Mouse (Mus musculus): ENCODE results near the gene Cebpe. TPM values are rescaled to one million over a fixed set of nuclear protein-coding genes. Genes with fewer than 3 reads are reported as not detected.

The Cebpe gene
- total RNA-seq, 4 experiments from 2014 or later, result not detected

- DNase-seq (ENCODE audit: low spot score in 2 of 2), result no peak
Measured at GRCm38 (mm10) chr14:54721711-54722110, 9.7 kb upstream of the Cebpe start.

GRCm38 (mm10) chr14:54720654-54721350, 8.8 kb upstream of the Cebpe start:
- DNase-seq (ENCODE audit: low spot score in 2 of 2), result peak; percentile 47 to 68

GRCm38 (mm10) chr14:54720041-54720440, 8.1 kb upstream of the Cebpe start:
- no peak for DNase-seq (ENCODE audit: low spot score in 2 of 2)

DNA sequence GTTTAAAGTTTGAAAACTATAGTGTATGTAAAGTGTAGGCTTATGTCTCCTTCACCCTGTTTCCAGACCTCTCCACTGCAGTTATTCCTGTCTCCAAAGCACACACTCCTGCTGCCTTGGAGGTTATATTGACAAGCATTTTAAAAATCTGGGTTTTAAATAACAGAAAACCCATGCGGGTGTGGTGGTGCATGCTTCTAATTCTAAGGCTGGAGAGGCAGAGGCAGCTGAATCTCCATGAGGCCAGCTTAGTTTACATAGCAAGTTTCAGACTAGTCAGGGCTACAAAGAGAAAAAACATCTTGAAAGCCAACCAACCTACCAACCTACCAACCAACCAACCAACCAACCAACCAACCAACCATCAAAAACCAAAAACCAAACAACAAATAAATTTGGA, 3.4 kb upstream of the Cebpe start:
- DNase-seq (ENCODE audit: low spot score in 2 of 2), result no peak

DNA sequence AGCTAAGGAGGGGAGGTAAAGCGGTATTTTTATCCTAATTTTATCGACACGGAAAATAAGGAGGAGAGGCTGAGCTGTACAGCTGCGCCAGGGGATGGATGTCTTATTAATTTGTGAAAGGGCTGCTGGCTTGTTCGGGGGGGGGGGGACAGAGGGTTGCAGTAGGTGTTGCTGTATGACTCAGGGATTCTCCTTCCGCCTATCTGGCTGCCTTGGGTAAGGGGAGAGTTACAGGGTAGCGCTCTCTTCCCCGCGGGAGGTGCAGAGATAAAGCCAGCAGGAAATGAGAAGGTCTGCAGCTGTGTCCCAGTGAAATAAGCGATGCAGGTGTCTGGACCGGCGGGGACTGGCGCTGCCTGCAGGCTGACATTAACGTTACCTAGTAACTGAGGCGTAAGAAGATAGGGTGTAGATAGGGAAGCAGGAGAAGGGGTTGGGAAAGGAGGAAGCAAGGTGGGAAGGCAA, 2.7 kb upstream of the Cebpe start:
- no peak for DNase-seq (ENCODE audit: low spot score in 2 of 2)

GRCm38 (mm10) chr14:54714121-54714520, 2.1 kb upstream of the Cebpe start:
- peak; percentile 42 to 57 for DNase-seq (ENCODE audit: low spot score in 2 of 2)

- DNase-seq (ENCODE audit: low spot score in 2 of 2), result no peak
Measured at GRCm38 (mm10) chr14:54712861-54713260, 887 bp upstream of the Cebpe start.

- no peak for DNase-seq (ENCODE audit: low spot score in 2 of 2)
Measured at GRCm38 (mm10) chr14:54709054-54709453, 2.9 kb downstream of the Cebpe start.

GRCm38 (mm10) chr14:54706589-54707320, 5.2 kb downstream of the Cebpe start:
- no peak for DNase-seq (ENCODE audit: low spot score in 2 of 2)

- no peak for DNase-seq (ENCODE audit: low spot score in 2 of 2)
Measured at GRCm38 (mm10) chr14:54705844-54706243, 6.1 kb downstream of the Cebpe start.

GRCm38 (mm10) chr14:54703207-54703606, 8.8 kb downstream of the Cebpe start:
- no peak for DNase-seq (ENCODE audit: low spot score in 2 of 2)

DNA sequence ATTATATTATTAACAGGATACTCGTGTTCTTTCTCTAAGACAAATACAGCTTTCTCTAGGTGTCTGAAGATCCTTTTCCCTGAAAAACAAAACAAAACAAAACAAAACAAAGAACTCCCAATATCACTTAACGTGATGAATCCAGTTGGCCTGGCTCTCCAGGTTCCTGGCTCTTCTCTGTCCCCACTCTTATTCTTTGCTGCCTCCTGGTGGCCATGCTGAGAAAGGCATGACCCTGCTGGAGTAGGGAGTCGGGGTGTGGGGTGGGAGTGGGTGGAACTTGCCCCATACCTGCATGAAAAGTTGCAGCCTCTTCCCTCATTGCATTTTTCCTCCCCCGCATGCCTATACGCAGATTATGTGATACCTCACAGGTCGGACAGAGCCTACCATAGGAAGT, 10.7 kb downstream of the Cebpe start:
- peak; percentile 33 to 43 for DNase-seq (ENCODE audit: low spot score in 2 of 2)

- DNase-seq (ENCODE audit: low spot score in 2 of 2), result no peak
Measured at GRCm38 (mm10) chr14:54699586-54699985, 12.4 kb downstream of the Cebpe start.

DNA sequence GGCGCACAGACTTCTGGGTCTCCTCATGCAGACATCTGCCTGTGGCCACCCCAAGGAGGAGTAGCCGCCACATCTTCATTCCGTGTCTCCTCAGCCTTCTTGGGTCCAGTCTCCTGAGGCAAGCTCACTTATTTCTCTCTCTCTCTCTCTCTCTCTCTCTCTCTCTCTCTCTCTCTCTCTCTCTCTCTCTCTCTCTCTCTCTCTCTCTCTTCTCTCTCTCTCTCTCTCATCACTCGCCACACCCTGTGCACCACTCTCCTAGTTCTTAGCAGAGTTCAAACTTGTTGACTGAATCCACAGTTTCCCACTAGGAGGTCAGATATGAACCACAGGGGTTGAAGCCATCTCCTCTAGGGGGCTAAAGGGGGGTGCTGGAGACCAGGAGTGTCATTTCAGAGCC, 13.2 kb downstream of the Cebpe start, which contains the start of gene Gm29776:
Gene Gm29776, minus strand, starts transcription at position 101 of the 400 bp plus-strand sequence.
- no peak for DNase-seq (ENCODE audit: low spot score in 2 of 2)

GRCm38 (mm10) chr14:54696752-54697151, 15.2 kb downstream of the Cebpe start:
- no peak for DNase-seq (ENCODE audit: low spot score in 2 of 2)

- no peak for DNase-seq (ENCODE audit: low spot score in 2 of 2)
Measured at GRCm38 (mm10) chr14:54695042-54695441, 16.9 kb downstream of the Cebpe start.

DNA sequence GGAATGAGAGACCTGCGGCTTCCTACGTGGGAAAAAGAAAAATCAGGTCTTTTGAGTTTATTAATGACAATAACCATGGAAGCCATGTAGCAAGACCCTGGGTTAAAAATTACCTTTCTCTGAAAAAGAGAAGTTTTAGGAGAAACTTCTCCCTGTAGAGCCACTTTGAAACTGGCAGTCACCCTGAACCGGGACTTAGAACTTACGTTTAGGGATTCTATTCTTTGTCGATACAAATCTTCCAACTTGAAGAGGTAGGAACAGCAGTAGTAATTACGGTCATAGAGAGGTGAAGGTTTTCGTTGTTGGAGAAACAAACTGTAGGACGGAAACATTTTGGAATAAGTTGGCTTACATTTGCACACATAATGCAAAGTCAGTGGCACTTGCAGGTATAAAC, 24.7 kb downstream of the Cebpe start:
- DNase-seq (ENCODE audit: low spot score in 2 of 2), result no peak

- peak; percentile 100 for DNase-seq (ENCODE audit: low spot score in 2 of 2)
Measured at GRCm38 (mm10) chr14:54686522-54687143, 25.3 kb downstream of the Cebpe start, which contains the start of gene Acin1. Gene Acin1, minus strand, starts transcription at chr14:54686931.

- no peak for DNase-seq (ENCODE audit: low spot score in 2 of 2)
Measured at GRCm38 (mm10) chr14:54686063-54686521, 25.9 kb downstream of the Cebpe start, which contains the start of gene 1700123O20Rik. Gene 1700123O20Rik, plus strand, starts transcription at chr14:54686216.

DNA sequence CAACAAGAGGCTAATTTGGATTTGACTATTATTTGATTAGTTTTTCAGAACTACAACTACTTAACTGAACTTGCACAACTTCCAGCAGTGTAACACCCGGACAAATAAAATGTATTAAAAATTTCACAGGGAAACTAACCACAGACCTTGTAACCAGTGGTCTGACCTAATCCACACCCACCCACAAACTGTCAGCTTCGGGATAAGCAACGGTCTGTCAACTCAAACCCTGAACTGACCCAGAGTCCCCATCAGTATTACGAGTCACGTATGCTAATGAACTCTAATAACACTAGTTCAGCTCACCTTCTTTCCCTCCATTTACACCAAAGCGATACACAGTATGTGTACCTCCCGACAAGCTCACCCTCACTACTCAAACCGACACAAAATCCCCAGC, 26.5 kb downstream of the Cebpe start:
- DNase-seq (ENCODE audit: low spot score in 2 of 2), result no peak

DNA sequence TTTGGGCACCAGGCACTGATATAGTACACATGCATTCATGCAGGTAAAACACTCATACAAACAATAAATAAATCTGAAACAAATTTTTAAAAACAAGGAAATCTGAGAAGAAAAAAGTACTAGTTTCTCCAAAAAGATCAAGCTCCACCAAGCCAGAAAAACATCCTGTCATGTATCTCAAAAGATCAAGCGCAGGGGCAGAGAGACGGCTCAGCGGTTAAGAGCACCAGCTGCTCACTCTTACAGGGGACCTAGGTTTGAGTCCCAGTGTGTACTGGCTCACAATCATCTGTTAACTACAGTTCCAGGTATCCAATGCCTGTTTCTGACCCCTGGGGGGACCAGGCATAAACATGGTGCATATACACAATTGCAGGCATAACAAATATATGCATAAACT, 29.6 kb downstream of the Cebpe start:
- no peak for DNase-seq (ENCODE audit: low spot score in 2 of 2)
